Mouse (Mus musculus) liver, embryonic 14.5 days (tissue): Measurements from ENCODE around the gene Tmem108. TPM values are rescaled to one million over a fixed set of nuclear protein-coding genes. Genes with fewer than 3 reads are reported as not detected.

Experiments used
- ATAC-seq: fragments of 200-750 bp; cut with Nextera tagmentation; 2 replicates; pipeline ENCODE4 v1.8.0; 2017; ENCODE audit warnings: moderate number of reproducible peaks, mild to moderate bottlenecking, moderate library complexity; ENCODE audit not compliant: insufficient read depth
- DNase-seq, 3 experiments: peaks; one replicate each; pipeline ENCODE4 v3.0.0-alpha.2; 2012 to 2013; ENCODE audit warnings: low read depth in 3 of 3, low spot score in 3 of 3
- H3K27ac ChIP-seq: fragments of 300-500 bp; sonication (generic); 2 replicates; pipeline ENCODE4 v1.5.1; 2014; ENCODE audit warnings: moderate library complexity, mild to moderate bottlenecking, control low read depth, inconsistent platforms
- H3K27me3 ChIP-seq: fragments of 300-500 bp; sonication (generic); 2 replicates; pipeline ENCODE4 v1.6.1; 2014; ENCODE audit warnings: mild to moderate bottlenecking, low read length, moderate library complexity; ENCODE audit not compliant: control insufficient read depth, insufficient read depth
- H3K36me3 ChIP-seq: fragments of 300-500 bp; sonication (generic); replicated peaks from 2 replicates; pipeline ENCODE4 v1.6.1; 2014; ENCODE audit warnings: low read depth; ENCODE audit not compliant: control insufficient read depth, insufficient read depth
- H3K4me1 ChIP-seq, 2 experiments: fragments of 200-500 bp in 1 of 2; fragments of 300-500 bp in 1 of 2; sonication (generic) in 1 of 2; replicated peaks; 2 replicates each; pipeline ENCODE4 v1.6.1; 2012 to 2014; ENCODE audit warnings: antibody characterized with exemption in 1 of 2, inconsistent platforms in 1 of 2, low read length in 1 of 2; ENCODE audit not compliant: control insufficient read depth in 2 of 2, insufficient read depth in 2 of 2
- H3K4me2 ChIP-seq: fragments of 300-500 bp; sonication (generic); 2 replicates; pipeline ENCODE4 v1.6.1; 2014; ENCODE audit warnings: low read depth, mild to moderate bottlenecking, control low read depth, moderate library complexity
- H3K4me3 ChIP-seq, 2 experiments: fragments of 200-500 bp in 1 of 2; fragments of 300-500 bp in 1 of 2; sonication (generic) in 1 of 2; 2 replicates each; pipeline ENCODE4 v1.5.1; 2012 to 2014; ENCODE audit warnings: low read depth in 2 of 2, low read length in 2 of 2, mild to moderate bottlenecking in 2 of 2, control low read depth in 1 of 2, inconsistent platforms in 1 of 2, moderate library complexity in 1 of 2; ENCODE audit not compliant: insufficient read depth in 1 of 2
- H3K9ac ChIP-seq: fragments of 300-500 bp; sonication (generic); replicated peaks from 2 replicates; pipeline ENCODE4 v1.6.1; 2014; ENCODE audit warnings: mild to moderate bottlenecking, control low read depth, moderate library complexity
- H3K9me3 ChIP-seq: fragments of 300-500 bp; sonication (generic); 2 replicates; pipeline ENCODE4 v1.6.1; 2016; ENCODE audit warnings: low read length, mixed read lengths; ENCODE audit not compliant: control insufficient read depth
- CTCF ChIP-seq: IDR thresholded peaks from 2 replicates; pipeline ENCODE4 v1.5.1; 2016; ENCODE audit warnings: antibody characterized with exemption, low read depth, control low read depth
- EP300 ChIP-seq: IDR thresholded peaks from 2 replicates; pipeline ENCODE4 v1.6.1; 2016; ENCODE audit warnings: antibody characterized with exemption, low read depth
- WGBS: fragments of 180-500 bp; shearing (Covaris S2); extraction: QIAGEN DNeasy Blood & Tissue Kit; methylation state at CpG from one replicate; pipeline ENCODE4 v1.1.7; 2014; ENCODE audit not compliant: insufficient replicate concordance; 5-methylcytosine and 5-hydroxymethylcytosine counted together
- polyA plus RNA-seq, 2 experiments: library from polyadenylated mRNA; depleted of rRNA in 1 of 2; stranded (reverse) in 1 of 2; unstranded in 1 of 2; fragments of >200 nt; fragmentation: Nextera tagmentation in 1 of 2; extraction: Ambion mirVana in 1 of 2; gene quantifications; 2 replicates each; pipeline versions ENCODE4 v1.2.1 to v1.2.3; 2012 to 2014

The Tmem108 gene
- polyA plus RNA-seq, 2 experiments, result 0.51 to 1.0 TPM

DNA sequence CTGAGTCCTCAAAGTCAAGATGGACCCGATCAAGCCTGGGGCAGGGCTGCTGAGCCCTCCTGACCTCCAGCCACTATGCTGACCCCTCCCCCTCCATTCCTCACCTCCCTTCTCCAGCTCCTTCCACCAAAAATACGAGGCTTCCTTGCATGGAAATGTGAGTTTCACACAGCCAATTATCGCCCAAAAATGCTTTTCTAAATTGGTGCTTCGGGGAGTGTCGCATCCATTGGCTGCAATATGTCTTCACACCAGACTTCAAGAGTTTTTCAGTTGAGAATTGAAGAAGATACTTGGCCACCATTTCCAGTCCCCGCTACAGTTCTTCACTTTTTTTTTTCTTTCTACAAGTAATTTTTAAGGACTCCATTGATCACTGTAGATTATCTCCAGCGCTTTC, 19.8 kb upstream of the Tmem108 start:
- H3K9me3 ChIP-seq, result no peaks in the 10 kb centered on the region
- 62% methylated on average over 7 of the region's 7 CpGs for WGBS
- no peaks in the 10 kb centered on the region for H3K4me1 ChIP-seq
- no peak for TF ChIP-seq CTCF
- TF ChIP-seq EP300, result no peak
- H3K4me3 ChIP-seq, result no peak overlapping the region
- no peak overlapping the region for H3K27ac ChIP-seq
- no peaks in the 10 kb centered on the region for H3K36me3 ChIP-seq
- no peaks in the 10 kb centered on the region for H3K27me3 ChIP-seq
- DNase-seq (no peak), ATAC-seq (no peak)
- no peak overlapping the region for H3K9ac ChIP-seq
- no peak overlapping the region for H3K4me2 ChIP-seq

DNA sequence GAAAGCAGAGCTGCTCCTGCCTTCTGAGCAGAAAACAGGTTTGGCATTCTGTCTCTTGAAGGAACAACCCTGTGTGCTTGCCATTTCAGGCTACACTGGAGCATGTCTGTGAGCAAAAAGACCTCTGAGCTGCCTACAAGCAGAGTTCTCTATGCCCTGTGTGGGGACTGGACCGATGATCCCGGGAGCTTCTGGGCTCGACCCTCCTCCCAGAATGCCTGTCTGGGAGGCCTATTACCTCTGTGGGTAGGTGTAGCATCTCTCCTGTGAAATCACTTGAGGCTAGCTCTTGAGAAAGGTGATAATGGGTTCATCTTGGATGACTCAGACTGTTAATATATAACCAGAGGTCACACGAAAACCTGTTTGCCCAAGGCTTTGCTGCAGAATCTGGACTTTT, 19.0 kb upstream of the Tmem108 start:
- Histone ChIP-seq H3K9ac (no peak overlapping the region), H3K36me3 (no peaks in the 10 kb centered on the region), H3K4me3 (no peak overlapping the region), H3K4me2 (no peak overlapping the region), H3K4me1 (no peaks in the 10 kb centered on the region), H3K27ac (no peak overlapping the region), H3K27me3 (no peaks in the 10 kb centered on the region), H3K9me3 (no peaks in the 10 kb centered on the region)
- no peak for TF ChIP-seq EP300
- TF ChIP-seq CTCF, result no peak
- ATAC-seq, result no peak
- WGBS, result 57% methylated on average over 4 of the region's 4 CpGs
- DNase-seq, result no peak

DNA sequence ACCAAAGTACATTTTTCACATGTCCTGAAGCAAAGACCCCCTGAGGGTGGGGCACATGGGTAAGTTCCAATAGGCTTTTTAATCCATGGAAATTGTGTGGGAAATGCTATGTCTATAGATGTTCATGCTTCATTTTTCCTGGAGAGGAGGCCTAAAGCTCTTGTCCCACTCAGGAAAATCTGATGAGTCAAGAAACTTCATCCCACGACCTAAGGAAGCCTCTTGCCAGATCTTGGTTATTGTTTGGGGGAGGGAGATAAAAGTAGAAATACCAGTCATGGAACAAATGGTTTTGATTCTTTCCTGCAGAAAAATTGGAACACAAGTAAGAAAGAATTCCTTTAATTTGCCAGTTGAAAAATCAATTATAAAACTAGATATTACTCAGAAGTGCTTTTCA, 16.5 kb upstream of the Tmem108 start:
- Histone ChIP-seq H3K9me3 (no peaks in the 10 kb centered on the region), H3K4me3 (no peak overlapping the region), H3K4me2 (no peak overlapping the region), H3K27ac (no peak overlapping the region), H3K4me1 (no peaks in the 10 kb centered on the region), H3K36me3 (no peaks in the 10 kb centered on the region), H3K9ac (no peak overlapping the region), H3K27me3 (no peaks in the 10 kb centered on the region)
- DNase-seq (no peak), ATAC-seq (no peak)
- WGBS, result 25% methylated on average over 1 of the region's 1 CpGs
- TF ChIP-seq CTCF (no peak), EP300 (no peak)

DNA sequence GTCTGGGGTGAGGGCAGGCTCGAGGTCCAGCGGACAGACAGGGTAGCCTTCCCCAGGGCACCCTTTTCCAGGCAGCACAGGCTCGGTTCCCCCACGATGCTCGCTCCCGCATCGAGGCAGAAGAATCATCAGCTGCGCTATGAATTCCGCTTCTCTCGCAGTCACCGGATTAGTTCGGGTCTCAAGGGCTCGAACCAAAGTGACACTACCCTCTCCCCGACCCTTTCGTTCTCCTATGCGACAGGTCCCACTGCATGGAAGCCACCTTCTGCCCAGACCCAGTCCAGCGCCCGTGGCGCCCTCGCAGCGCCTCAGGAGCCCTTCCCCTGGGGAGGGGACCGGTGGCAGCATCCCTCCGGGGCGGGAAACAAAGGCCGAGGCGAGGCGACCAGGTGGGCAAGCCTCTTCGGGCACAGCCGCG, 476 bp downstream of the Tmem108 start:
- ATAC-seq, result no peak
- Histone ChIP-seq H3K4me3 (peak overlapping the region; percentile 25 to 43), H3K9me3 (no peaks in the 10 kb centered on the region), H3K27me3 (peaks cover 33% of the 10 kb centered on the region), H3K9ac (no peak overlapping the region), H3K4me2 (peak overlapping the region; percentile 53), H3K4me1 (no peaks in the 10 kb centered on the region), H3K27ac (no peak overlapping the region), H3K36me3 (no peaks in the 10 kb centered on the region)
- no peak for TF ChIP-seq CTCF
- no peak for TF ChIP-seq EP300
- no peak for DNase-seq
- WGBS, result 2% methylated on average over 29 of the region's 30 CpGs

DNA sequence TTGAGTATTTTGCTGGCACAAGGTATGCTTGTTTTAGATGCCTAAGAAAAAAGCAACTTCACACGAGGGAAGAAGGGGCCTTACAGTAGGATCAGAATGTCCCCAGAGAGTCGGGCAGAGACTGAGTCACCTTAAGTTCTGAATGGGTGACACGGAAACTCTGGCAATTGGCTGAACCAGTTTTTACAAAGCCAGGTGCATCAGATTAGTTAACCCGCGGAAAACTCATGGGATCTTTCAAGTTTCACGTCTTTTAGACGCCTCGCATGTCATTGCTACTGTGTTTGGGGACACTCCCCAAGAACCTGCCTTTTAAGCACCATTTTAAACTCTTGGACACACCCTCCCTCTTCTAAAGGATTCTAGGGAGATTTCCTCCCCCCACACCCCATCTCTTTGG, 1.3 kb downstream of the Tmem108 start:
- DNase-seq, result no peak
- Histone ChIP-seq H3K9me3 (no peaks in the 10 kb centered on the region), H3K27ac (no peak overlapping the region), H3K4me1 (no peaks in the 10 kb centered on the region), H3K4me3 (no peak overlapping the region), H3K4me2 (no peak overlapping the region), H3K27me3 (peaks cover 33% of the 10 kb centered on the region), H3K36me3 (no peaks in the 10 kb centered on the region), H3K9ac (no peak overlapping the region)
- TF ChIP-seq EP300, result no peak
- no peak for TF ChIP-seq CTCF
- 19% methylated on average over 8 of the region's 8 CpGs for WGBS
- no peak for ATAC-seq
